Mouse (Mus musculus): Measurements from ENCODE around the gene Pfdn4. TPM values are rescaled to one million over a fixed set of nuclear protein-coding genes. Genes with fewer than 3 reads are reported as not detected.

Pfdn4 gene
- polyA plus RNA-seq, 1 experiment from 2014 or later = 118 TPM

- no peak overlapping the region for H3K4me2 ChIP-seq
- H3K36me3 ChIP-seq (ENCODE audit: control insufficient read depth, insufficient read depth, low read length) = no peaks in the 10 kb centered on the region
- no peak overlapping the region for H3K27ac ChIP-seq (ENCODE audit: low read depth, low read length)
Observed at GRCm38 (mm10) chr2:170487202-170487601, 9.0 kb upstream of the Pfdn4 start.

GRCm38 (mm10) chr2:170487890-170488502 is 8.2 kb upstream of the Pfdn4 start:
- Histone ChIP-seq H3K4me3 (ENCODE audit: low read depth, low read length) (no peak overlapping the region), H3K27ac (ENCODE audit: low read depth, low read length) (no peak overlapping the region; the same call in 1 of the 2 replicates), H3K4me2 (no peak overlapping the region), H3K4me1 (ENCODE audit: control insufficient read depth, insufficient read depth, low read length) (no peaks in the 10 kb centered on the region), H3K27me3 (ENCODE audit: control insufficient read depth, insufficient read depth, low read length) (no peaks in the 10 kb centered on the region; the same call in 1 of the 2 replicates), H3K9ac (ENCODE audit: low read length) (no peak overlapping the region), H3K9me3 (ENCODE audit: control insufficient read depth, low read length) (no peaks in the 10 kb centered on the region), H3K36me3 (ENCODE audit: control insufficient read depth, insufficient read depth, low read length) (no peaks in the 10 kb centered on the region)
- 47% methylated on average over 26 of the region's 26 CpGs for WGBS
- ATAC-seq (ENCODE audit: low FRiP score) (peak; percentile 48; the same call in 1 of the 2 replicates), DNase-seq (ENCODE audit: low spot score, missing footprints) (peak; percentile 92)

More at GRCm38 (mm10) chr2:170487202-170487601, 9.0 kb upstream of the Pfdn4 start:
- H3K4me3 ChIP-seq (ENCODE audit: low read depth, low read length) = no peak overlapping the region
- H3K9me3 ChIP-seq (ENCODE audit: control insufficient read depth, low read length) = no peaks in the 10 kb centered on the region
- H3K27me3 ChIP-seq (ENCODE audit: control insufficient read depth, insufficient read depth, low read length) = no peaks in the 10 kb centered on the region; the same call in 1 of the 2 replicates
- no peak for ATAC-seq (ENCODE audit: low FRiP score)
- DNase-seq (ENCODE audit: low spot score, missing footprints) = no peak
- WGBS = 79% methylated on average over 7 of the region's 7 CpGs
- H3K4me1 ChIP-seq (ENCODE audit: control insufficient read depth, insufficient read depth, low read length) = no peaks in the 10 kb centered on the region
- no peak overlapping the region for H3K9ac ChIP-seq (ENCODE audit: low read length)

DNA sequence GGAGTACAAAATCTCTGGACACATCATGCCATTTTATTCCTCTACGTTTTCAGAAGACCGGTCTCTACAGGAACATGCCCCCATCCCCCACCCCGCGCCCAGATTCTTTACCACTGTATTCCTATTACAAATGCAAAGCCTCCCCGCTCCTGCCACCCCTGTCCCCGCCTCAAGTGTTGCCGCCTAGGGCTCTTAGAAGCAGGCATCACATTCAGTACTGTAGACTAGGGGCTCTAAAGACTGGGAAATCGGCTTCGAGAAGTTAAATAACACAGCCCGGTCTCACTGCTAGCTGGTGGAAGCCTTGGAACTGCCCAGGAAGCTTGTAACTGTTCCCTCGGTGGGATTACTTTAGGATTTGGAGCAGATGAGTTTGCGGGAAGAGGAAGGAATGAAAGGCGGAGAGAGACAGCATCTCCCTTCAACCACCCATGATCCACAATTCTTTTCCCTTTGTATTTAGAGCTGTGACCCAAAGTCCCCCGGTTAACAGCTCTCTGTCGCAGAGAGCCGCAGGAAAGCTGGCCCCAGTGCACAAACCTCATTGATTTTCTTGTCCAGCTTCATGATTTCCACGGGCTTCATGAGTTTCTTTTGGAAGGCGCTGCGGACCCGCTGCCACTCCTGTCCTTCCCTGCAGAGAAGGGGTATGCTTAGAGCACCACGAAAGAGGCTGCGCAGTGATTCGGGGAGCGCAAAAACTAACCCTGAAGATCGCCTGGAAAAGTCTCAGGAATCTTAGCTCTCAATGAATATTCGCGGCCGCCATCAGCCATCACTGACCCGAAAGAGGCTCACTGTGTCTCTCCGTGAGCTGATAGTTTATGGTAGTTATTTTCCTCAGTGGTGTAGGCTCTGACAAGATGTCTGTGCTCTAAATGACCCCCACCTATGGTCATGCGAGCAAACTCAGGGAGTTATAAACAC is 1.2 kb upstream of the Pfdn4 start:
- no peak overlapping the region for H3K4me2 ChIP-seq
- peak; percentile 94 for DNase-seq (ENCODE audit: low spot score, missing footprints)

DNA sequence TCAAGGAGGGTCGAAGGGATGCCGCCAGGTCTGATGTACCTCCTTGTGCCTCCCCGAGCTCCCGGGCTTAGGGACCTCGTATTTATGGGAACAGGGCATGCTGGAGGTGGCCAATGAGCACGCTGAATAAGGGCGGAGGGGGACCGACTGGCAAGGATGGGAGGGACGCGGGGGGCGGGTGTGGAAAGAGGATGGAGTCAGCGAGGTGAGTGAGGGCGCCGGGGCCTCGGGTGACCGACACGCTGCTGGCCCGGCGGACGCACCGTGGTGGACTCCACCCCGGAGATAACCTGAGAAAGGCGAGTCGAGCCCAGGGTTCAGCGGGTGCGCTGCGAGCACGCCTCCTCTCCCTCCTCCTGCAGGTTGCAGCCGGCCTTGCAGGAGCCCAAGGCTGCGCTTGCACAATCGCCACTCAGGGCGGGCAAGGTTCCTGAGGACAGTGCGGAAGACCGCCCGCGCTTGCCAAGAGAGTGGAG is 901 bp downstream of the Pfdn4 start, which contains the start of gene Cyp24a1:
Gene Cyp24a1, minus strand, starts transcription at position 55 of the 476 bp plus-strand sequence.
- H3K9ac ChIP-seq (ENCODE audit: low read length) = peak within 1 kb of the TSS; percentile 20; the same call in 1 of the 2 replicates
- ATAC-seq (ENCODE audit: low FRiP score) = peak; percentile 67
- H3K36me3 ChIP-seq (ENCODE audit: control insufficient read depth, insufficient read depth, low read length) = no peaks in the 10 kb centered on the region
- DNase-seq (ENCODE audit: low spot score, missing footprints) = peak; percentile 95
- peak within 1 kb of the TSS; percentile 31 for H3K4me3 ChIP-seq (ENCODE audit: low read depth, low read length)
- H3K4me1 ChIP-seq (ENCODE audit: control insufficient read depth, insufficient read depth, low read length) = peaks cover 12% of the 10 kb centered on the region
- H3K27ac ChIP-seq (ENCODE audit: low read depth, low read length) = no peak within 1 kb of the TSS
- H3K9me3 ChIP-seq (ENCODE audit: control insufficient read depth, low read length) = no peaks in the 10 kb centered on the region
- WGBS = 1% methylated on average over 36 of the region's 36 CpGs
- H3K27me3 ChIP-seq (ENCODE audit: control insufficient read depth, insufficient read depth, low read length) = peaks cover 42% of the 10 kb centered on the region
- peak within 1 kb of the TSS; percentile 54 for H3K4me2 ChIP-seq

More for the DNA sequence above, 1.2 kb upstream of the Pfdn4 start:
- no peaks in the 10 kb centered on the region for H3K9me3 ChIP-seq (ENCODE audit: control insufficient read depth, low read length)
- peaks cover 12% of the 10 kb centered on the region for H3K4me1 ChIP-seq (ENCODE audit: control insufficient read depth, insufficient read depth, low read length)
- 5% methylated on average over 31 of the region's 31 CpGs for WGBS
- no peak overlapping the region for H3K27ac ChIP-seq (ENCODE audit: low read depth, low read length)
- no peaks in the 10 kb centered on the region for H3K36me3 ChIP-seq (ENCODE audit: control insufficient read depth, insufficient read depth, low read length)
- peaks cover 42% of the 10 kb centered on the region for H3K27me3 ChIP-seq (ENCODE audit: control insufficient read depth, insufficient read depth, low read length)
- no peak for ATAC-seq (ENCODE audit: low FRiP score)
- H3K9ac ChIP-seq (ENCODE audit: low read length) = no peak overlapping the region
- H3K4me3 ChIP-seq (ENCODE audit: low read depth, low read length) = no peak overlapping the region

DNA sequence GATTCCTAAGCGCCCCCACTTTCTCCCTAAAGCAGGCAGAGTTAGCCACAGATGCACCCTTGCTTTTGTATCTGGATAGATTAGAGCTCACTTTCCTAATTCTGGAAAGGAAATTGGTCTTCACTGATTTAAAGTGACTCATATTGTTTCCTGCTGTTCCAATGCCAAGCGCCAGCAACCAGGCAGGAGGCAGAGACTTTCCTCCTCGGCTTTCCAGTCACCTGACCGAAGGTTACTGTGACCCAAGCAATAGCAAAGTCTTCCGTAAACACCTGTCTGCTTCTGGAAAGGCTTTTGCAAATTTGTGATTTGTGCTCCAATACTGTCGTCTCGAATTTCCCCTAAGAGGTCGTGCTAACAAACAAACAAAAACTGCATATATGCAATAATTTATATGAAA is 1.8 kb downstream of the Pfdn4 start:
- Histone ChIP-seq H3K36me3 (ENCODE audit: control insufficient read depth, insufficient read depth, low read length) (no peaks in the 10 kb centered on the region), H3K27me3 (ENCODE audit: control insufficient read depth, insufficient read depth, low read length) (peaks cover 42% of the 10 kb centered on the region), H3K4me2 (no peak overlapping the region), H3K4me3 (ENCODE audit: low read depth, low read length) (no peak overlapping the region), H3K9me3 (ENCODE audit: control insufficient read depth, low read length) (no peaks in the 10 kb centered on the region), H3K27ac (ENCODE audit: low read depth, low read length) (no peak overlapping the region), H3K9ac (ENCODE audit: low read length) (no peak overlapping the region), H3K4me1 (ENCODE audit: control insufficient read depth, insufficient read depth, low read length) (peaks cover 12% of the 10 kb centered on the region)
- DNase-seq (ENCODE audit: low spot score, missing footprints) = no peak
- 27% methylated on average over 8 of the region's 8 CpGs for WGBS
- no peak for ATAC-seq (ENCODE audit: low FRiP score)

DNA sequence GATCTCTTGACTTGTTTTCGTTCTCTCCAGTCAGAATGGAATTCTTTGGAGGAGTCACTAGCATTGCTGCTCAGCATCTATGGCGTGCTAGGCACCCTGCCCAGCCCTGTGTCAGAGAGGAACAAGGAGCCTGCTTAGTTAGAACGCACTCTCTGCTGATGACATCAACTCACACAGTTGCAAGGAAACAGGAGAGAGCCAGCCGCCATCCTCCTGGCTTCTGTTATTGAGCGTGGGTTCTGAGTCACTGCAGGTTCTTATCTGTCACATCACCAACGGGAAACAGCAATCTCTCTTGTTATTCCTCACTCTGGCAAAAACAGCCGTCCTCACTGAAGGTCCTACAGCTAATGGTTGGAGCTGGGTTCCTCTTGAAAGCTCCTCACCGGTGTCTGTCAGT is 7.1 kb downstream of the Pfdn4 start:
- DNase-seq (ENCODE audit: low spot score, missing footprints) (no peak), ATAC-seq (ENCODE audit: low FRiP score) (no peak)
- Histone ChIP-seq H3K4me1 (ENCODE audit: control insufficient read depth, insufficient read depth, low read length) (no peaks in the 10 kb centered on the region), H3K9me3 (ENCODE audit: control insufficient read depth, low read length) (no peaks in the 10 kb centered on the region), H3K4me3 (ENCODE audit: low read depth, low read length) (no peak overlapping the region), H3K27ac (ENCODE audit: low read depth, low read length) (no peak overlapping the region), H3K4me2 (no peak overlapping the region), H3K36me3 (ENCODE audit: control insufficient read depth, insufficient read depth, low read length) (no peaks in the 10 kb centered on the region), H3K9ac (ENCODE audit: low read length) (no peak overlapping the region), H3K27me3 (ENCODE audit: control insufficient read depth, insufficient read depth, low read length) (peaks cover 2% of the 10 kb centered on the region; the same call in 1 of the 2 replicates)
- WGBS = 71% methylated on average over 8 of the region's 8 CpGs

GRCm38 (mm10) chr2:170503983-170504382 is 7.8 kb downstream of the Pfdn4 start:
- 54% methylated on average over 4 of the region's 4 CpGs for WGBS

DNA sequence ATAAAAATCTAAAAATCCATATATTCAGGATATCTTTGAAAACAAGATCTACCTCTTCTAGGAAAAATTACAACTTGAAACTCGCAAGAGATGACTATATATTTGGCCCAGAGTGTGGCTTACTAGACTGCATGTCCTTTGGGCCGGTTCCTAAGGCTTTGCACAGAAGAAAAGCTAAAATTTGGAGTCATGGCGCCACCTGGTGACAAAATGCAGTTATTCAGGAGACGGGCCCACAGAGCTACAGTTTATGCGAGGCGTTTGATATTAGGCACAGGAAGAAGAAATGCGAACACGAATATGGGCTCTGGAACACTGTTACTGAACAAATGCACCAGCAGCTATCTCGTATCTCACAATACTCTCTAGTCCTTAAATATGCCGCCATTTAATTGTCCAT is 11.5 kb downstream of the Pfdn4 start:
- no peak overlapping the region for H3K4me3 ChIP-seq (ENCODE audit: low read depth, low read length)
- WGBS = 6% methylated on average over 10 of the region's 10 CpGs
- H3K9me3 ChIP-seq (ENCODE audit: control insufficient read depth, low read length) = no peaks in the 10 kb centered on the region
- H3K27ac ChIP-seq (ENCODE audit: low read depth, low read length) = no peak overlapping the region
- ATAC-seq (ENCODE audit: low FRiP score) (0 out of 2 replicates have a peak, but pooled peaks have one; percentile 43), DNase-seq (ENCODE audit: low spot score, missing footprints) (peak; percentile 99)
- H3K4me1 ChIP-seq (ENCODE audit: control insufficient read depth, insufficient read depth, low read length) = peaks cover 13% of the 10 kb centered on the region; the same call in 1 of the 2 replicates
- H3K9ac ChIP-seq (ENCODE audit: low read length) = no peak overlapping the region
- H3K4me2 ChIP-seq = no peak overlapping the region
- no peaks in the 10 kb centered on the region for H3K36me3 ChIP-seq (ENCODE audit: control insufficient read depth, insufficient read depth, low read length)
- no peaks in the 10 kb centered on the region for H3K27me3 ChIP-seq (ENCODE audit: control insufficient read depth, insufficient read depth, low read length)

More at GRCm38 (mm10) chr2:170503983-170504382, 7.8 kb downstream of the Pfdn4 start:
- Histone ChIP-seq H3K4me1 (ENCODE audit: control insufficient read depth, insufficient read depth, low read length) (peaks cover 2% of the 10 kb centered on the region; the same call in 1 of the 2 replicates), H3K27me3 (ENCODE audit: control insufficient read depth, insufficient read depth, low read length) (no peaks in the 10 kb centered on the region), H3K9ac (ENCODE audit: low read length) (no peak overlapping the region), H3K27ac (ENCODE audit: low read depth, low read length) (no peak overlapping the region), H3K4me2 (no peak overlapping the region), H3K4me3 (ENCODE audit: low read depth, low read length) (no peak overlapping the region), H3K36me3 (ENCODE audit: control insufficient read depth, insufficient read depth, low read length) (no peaks in the 10 kb centered on the region), H3K9me3 (ENCODE audit: control insufficient read depth, low read length) (no peaks in the 10 kb centered on the region)
- ATAC-seq (ENCODE audit: low FRiP score) (no peak), DNase-seq (ENCODE audit: low spot score, missing footprints) (no peak)
